Mouse (Mus musculus): ENCODE measurements around the gene Tmub1.

Tmub1 gene

DNA sequence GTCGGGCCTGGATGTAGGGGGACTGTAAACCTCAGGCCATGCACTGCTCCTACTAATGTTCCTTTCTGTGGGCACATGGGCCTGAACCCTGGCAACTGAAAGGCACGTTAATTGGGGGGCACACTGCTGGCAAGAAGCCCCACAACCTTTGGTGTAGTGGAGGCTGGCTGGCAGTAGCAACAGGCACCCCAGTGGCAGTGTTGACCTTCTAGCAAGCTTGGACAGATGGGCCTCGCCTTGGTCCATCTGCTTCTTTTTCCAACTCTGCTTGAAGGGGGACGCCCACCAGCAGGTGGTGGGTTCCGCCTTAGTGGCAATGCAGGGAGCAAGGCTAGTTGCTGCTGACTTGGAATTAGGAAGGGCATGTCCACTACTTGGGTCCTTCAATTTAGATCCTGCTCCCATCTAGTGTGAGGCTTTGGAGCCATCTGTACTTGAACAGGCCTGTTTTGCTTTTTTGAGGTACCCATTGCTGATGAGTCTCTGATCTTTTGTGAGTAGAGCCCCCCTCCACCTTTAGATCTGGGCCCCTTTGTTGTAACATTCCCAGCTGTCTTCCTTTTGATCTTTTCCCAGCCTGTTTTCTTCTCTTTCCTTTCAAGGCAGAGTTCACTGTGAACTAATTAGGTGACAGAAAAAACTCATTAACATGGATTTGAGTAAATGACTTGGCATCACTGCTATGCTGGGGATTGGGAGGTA is 5.8 kb upstream of the Tmub1 start:
- no peak for DNase-seq

DNA sequence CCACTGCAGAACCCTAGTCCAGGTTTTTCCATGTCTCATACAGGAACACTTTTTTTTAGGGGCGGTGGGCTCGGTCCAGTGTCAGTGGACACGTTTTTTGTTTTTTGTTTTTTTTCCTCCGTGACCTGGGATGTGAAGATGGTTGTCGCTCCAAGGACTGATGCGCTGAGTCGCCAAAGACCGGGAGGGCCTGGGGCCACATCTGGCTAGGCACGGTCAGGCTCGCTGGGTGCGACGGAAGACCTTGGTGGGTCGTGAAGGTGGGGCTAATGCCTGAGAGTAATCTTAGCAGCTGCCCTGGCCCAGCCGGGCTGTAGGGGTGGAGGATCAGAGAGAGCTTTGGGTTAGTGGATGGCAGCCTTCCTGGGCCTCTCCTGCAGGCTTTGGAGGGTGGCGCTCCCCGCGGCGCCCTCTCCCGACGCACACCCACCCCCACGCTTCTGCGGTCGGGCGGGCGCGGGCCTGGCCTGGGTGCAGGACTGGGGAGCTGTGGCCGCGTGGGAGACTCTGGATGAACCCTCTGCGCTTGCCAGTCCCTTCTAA is 5.1 kb upstream of the Tmub1 start:
- peak; percentile 36 to 55 for DNase-seq

DNA sequence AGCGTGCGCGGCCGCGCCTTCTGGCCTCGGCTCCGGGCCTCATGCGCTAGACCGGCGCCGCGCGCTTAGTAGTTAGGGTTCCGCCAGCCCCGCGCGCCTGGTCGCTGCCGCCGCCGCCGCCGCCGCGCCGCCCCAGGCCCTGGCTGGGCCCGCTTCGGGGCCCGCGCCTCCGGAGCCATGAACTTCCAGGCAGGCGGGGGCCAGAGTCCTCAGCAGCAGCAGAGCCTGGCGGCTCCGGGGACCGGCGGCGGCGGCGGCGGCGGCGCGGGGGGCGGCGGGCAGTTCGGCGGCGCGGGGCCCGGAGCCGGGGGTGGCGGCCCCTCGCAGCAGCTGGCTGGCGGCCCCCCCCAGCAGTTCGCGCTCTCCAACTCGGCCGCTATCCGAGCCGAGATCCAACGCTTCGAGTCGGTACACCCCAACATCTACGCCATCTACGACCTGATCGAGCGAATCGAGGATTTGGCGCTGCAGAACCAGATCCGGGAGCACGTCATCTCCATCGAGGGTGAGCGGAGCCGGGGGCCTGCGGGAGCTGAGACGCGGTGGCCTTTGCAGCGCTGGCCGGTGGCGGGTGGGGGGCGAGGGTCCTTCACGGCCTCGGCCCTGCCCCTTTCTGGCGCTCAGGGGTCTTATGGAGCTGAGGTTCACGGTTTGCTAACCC is 4.5 kb upstream of the Tmub1 start, which contains the start of gene Agap3:
Gene Agap3, plus strand, starts transcription at position 148 of the 661 bp plus-strand sequence.
- peak; percentile 43 to 59 for DNase-seq

DNA sequence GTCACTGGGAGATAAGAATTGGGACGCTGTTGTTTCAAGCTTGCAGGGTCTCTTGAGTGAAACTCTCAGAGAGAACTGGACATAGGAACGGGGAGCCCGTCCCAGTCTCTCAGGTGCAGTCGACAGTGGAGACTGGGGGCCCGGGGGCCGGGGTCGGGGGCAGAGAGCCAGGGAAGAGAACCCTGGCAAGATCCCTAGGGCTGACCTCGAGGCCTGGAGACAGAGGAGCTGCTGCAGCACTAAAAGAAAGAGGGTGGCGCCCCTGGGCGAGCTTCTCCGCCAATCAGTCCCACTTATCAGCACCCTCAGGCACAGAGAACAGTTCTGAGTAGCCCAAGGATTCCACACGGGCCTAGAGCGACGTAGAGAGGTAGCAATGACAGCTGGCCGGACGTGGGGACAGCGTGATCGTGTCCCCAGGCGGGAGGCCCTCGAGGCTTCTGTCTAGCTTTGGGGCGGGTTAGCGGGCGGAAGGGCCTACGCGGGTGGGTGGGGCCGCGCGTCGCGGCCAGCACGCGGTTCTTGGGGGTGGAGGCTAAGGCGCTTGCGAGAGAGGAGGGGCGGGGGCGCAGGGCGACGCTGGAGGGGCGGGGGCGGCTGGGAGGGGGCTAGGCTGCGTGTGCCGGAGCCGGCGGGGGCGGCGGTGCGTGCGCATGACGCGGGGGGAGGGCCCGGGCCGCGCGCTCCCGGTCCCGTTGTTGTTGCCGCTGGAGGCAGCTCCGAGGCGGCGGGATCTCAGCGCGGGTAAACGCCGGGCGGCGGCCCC is 3.8 kb upstream of the Tmub1 start:
- DNase-seq = peak; percentile 82 to 88

DNA sequence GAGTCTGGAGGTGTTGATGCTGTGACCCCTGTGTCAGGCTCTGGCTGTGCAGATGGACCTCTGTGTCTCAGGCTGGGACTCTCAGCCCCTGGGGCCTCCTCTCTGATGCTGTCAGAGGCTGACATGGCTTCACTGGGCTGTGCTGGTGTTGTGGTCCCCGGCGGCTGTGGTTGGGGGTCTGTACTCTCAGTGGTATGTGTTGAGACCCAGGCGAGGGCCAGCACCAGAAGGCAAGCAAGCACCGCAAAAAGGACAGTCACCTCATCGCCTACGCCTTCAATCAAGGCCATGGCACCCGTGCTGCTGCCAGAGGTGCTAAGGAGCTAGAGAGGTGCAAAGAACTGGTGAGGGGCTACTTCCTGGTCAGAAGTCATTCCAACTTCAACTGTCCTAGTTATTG is 1.0 kb downstream of the Tmub1 start:
- no peak for DNase-seq

DNA sequence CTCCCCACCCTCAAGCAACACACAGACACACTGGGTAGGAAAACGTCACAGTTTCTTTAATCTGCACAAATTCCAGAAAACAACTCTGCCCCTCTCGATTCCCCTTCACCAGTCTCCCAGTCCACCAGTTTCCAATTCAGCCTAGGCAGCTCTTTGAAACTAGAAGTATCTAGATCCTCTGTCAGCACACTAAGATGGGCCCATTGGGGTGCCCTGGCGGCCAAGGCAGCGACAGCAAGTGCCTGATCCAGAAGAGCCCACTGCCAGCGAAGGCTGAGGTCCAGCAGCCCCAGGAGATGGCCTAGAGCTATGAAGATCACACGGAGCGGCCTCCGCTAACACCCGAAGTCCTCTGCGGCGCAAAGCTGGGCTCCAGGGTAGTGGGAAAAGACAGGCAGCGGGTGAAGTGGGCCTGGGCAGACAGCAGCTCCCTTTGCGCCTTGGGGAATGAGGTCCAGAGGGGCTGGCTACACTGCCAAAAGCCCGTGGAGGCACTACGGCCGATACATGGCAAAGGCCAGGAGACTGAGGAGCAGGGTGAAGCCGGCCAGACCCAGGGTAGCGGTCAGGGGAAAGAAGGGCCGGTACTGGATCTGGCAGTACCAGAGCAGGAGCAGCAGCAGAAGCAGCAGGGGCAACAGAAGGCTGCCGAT is 2.1 kb downstream of the Tmub1 start:
- DNase-seq = no peak

DNA sequence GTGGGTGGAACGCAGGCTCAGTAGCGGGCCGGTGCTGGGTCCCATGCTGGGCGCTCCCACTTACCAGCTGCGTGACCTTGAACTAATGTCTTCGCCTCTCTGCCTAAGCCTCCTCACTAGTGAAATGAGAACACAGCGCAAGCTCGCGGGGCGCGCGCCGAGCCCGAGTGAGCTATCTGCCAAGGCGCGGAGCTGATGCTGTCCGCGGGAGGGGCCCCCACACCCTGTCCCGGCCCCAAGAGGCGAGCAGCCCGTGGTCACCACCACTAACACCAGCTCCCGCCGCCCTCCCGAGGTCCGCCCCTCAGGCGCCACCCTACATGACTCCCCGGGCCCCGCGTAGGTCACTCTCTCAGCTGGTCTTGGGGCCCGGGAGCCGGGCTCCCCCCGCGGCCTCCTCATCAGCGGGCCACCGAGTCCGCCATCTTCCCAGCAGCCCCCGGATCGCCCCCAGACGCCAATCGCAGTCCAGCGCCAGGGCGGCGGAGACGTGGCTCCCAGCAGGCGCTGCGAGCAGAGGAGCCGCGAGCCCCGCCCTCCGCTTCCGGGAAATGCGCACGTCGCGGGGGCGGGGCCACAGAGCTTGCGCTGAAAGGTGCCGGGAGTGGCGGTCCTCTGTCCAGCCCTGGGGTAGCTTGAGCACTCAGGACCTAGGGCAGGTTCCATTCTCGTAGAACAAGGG is 2.8 kb downstream of the Tmub1 start, which contains the start of gene Fastk:
Gene Fastk, minus strand, starts transcription at position 542 of the 682 bp plus-strand sequence.
- DNase-seq = peak; percentile 91 to 95

DNA sequence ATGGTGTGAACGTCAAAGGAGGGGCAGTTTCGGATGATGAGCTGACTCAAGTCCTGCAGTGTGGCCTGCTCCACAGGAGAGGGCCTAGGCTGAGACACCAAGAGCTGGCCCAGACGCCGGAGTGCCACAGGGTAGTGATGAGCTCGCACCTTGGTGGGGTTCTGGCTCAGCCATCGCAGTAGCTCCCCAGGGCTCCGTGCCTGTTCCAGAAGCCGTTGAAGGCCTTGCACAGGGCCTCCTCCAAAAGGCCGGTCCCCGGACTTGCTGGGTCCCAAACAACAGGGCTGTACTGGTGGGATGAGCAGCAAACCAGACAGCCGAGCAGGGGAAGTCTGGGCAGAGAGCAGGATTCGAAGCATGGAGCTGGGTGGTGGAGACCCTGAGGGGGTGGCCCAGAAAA is 3.7 kb downstream of the Tmub1 start:
- no peak for DNase-seq

DNA sequence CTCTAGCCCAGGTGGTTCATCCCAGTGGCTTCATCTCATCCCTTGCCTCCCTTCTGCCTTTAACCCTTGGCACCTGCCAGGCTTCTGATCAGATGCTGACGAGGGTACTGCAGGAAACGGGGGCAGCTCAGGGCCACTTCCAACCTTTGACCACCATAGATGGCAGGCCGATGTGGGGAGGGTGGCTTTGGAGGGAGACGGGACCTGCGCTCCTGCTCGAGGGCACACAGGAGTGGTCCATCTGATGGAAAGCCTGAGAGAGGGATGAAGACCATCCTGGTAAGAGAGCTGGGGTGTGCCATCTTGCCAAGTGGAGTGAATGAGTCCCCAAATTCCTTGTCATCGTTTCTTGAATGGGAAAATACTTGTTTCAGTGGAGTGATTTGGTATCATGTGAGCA is 4.5 kb downstream of the Tmub1 start:
- DNase-seq = no peak

DNA sequence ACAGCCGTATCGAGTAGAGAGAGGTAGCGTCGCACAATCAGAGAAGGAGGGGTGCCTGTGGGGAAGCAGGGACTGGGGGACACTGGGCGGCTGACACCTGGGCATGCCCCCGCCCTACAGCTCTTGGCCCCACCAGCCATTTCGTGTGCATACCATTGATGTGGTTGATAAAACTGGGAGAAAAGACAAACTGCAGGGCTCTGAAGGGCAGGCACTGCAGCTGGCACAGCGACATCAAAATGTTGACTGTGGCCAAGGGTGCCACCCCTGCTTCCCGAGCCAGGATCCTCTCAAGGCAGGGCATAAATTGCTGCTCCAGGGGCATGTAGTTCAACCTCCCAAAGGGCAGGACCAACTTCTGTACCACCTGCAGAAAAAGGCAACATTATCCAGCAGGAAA is 5.6 kb downstream of the Tmub1 start:
- DNase-seq = peak in 1 of 2 experiments; percentile 47

DNA sequence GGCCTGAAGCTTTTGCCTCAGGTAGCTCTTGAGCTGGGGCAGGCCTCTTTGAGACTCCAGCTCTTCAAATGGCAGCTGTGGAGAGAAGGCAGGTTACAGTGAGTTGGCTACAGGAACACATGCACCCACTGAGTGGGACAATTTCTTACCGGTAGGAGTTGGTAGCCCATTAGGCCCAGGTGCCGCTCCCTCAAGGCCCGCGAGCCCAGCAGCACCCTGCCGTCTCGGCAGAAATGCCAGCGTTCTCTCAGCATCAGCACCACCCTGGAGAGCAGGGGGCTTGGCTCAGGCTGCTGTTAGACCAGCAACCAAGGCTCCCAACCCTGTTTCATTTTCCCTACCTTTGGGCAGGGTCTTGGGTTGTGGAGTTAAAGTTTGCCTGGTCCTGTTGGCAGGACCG is 6.5 kb downstream of the Tmub1 start:
- DNase-seq = no peak

DNA sequence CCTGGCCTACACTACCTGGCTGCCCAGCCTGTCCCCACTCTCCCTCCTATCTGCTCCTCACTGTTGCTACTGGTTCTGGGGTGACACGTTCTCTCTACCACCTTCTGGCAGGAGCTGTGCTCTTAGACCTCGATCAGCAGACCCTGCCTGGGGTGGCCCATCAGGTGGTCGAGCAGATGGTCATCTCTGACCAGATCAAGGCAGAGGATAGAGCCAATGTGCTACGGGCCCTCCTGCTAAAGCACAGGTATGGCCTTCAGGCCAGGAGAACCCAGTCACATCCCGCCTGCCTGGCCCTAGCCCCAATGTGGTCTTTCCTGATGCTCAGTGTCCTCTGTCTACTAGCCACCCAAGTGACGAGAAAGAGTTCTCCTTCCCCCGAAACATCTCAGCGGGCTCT is 13.7 kb downstream of the Tmub1 start:
- no peak for DNase-seq

DNA sequence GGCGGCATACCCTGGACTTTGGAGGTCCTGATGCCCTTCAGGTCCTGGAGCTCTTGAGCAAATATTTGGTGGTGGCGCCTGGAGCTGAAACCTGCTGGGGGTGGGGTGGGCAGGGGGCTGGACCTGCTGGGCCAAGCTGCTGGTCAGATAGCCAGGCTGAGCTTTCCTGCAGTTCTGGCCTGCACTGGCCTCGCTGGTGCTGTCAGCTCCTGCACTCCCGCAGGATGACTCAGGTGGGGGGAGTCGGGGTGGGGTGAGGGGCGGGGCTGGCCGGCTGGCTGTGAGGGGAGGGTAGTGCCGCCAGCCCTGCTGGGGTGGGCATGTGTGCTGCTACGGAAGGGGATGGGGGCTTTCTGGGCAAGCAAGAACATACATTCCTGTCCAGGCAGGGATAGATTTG is 19.1 kb downstream of the Tmub1 start:
- no peak for DNase-seq

DNA sequence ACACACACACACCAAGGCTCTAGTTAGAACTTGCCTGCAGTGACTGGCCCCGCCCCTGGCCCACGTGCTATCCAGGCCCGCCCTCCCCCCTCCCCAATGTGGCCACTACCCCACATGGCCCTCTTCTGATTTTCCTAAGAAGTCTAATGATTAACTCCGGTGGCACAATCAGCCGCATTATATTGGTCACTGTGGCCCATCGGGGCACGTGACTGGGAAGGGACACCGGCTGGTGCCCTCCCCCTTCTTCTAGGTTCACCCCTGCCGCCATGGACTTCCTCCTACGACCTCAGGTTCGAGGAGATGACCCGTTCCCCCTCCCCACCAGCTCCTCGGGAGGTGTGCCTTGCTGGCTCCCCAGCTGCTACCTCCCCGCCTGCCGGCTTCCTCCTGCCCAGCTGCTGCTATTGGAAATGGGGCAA is 19.7 kb downstream of the Tmub1 start:
- no peak for DNase-seq

DNA sequence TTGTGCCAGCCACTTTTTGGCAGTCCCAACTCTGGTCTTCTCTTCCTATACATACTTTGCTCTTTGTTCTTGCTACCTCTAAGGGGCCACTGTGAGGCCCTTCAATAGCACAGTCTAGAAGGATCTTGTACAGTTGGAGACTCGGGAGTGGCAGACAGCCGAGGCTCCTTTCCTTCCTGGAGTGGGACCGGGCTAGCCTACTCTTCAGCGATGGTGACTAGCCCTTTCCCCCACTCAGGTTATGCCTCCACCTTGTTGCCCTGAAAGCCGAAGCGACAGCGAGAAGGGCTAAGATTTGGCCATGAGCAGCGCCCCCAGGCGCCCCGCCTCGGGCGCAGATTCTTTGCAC is 20.4 kb downstream of the Tmub1 start:
- DNase-seq = no peak

DNA sequence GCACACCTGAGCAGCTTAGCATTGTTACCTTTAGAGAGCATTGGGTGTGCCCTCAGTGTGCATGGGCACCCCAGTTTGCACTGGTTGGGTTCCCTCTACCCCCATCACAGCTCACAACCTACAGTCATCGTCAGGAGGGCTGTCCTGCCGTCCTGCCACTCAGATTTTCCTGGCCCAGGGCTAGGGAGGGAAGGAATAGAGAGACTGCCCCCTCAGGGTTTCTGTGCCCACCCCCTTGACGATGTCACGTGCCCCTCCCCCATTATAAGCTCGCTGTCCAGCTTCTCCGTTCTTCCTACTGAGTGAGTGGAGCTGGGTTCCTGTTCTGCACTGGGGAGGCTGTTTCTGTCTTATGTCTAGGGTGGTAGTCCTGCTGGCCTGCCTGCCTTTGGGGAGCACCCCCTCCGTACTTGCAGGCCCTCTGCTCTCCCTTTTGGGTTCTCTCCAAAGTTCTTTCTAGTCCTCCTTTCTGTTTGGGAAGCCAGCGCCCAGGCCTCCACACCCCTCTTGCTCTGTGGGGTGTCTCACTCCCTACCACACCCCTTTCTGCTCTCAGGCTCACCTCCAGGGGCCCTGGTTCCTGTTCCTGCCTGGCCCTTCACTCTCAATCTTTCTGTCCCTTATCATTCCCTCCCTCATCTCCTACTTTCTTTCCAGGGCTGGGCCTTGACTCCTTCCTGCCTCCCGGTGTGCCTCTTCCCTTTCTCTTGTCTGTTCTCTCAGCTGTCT is 20.9 kb downstream of the Tmub1 start:
- DNase-seq = no peak

DNA sequence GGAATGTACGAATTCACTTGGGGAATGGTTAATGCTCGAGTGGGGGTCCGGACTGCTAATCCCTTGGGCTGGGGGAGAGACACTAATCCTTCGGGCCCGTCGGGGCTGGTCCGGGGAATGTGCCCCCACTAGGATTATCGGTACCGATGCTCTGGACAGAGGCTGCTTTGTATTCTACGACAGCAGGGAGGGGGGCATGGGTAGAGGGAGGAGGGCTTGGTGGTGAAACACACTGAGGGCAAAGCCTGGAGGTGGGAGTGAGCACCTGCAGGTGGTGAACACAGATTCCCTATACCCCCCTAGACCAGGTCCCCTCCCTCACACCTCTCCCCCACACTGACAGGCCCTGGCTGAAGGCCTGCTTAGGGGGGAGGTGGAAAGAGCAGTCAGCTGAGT is 21.6 kb downstream of the Tmub1 start:
- DNase-seq = peak in 1 of 2 experiments; percentile 51

DNA sequence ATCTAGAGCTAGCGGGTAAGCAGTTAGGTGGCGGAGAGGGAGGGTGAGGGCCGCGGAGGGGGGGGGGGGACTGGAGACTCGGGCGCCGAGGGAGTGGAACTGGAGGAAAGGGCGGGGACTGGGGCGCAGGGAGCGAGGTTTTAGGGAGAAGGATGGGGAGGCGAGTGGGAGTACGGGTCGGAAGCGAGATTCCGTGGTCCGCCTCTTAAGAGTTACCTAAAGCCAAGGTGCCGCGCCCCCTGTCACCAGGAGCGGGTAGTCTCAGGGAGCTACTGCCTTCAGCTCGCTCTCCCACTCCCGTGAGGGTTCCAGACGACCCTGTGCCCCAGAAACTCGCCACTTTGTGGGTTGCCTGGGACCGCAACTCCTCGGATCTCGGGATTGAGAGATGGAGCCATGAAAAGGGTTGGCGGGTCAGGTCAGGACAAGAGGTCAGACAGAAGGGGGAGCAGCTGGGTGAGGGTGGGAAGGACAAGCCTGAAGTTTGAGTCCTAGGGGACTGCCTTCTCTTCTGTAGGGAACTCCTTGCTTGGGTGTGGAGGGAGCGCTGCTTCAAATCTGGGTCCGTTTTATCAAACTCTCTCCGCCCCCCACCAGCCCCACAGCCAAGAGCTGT is 22.1 kb downstream of the Tmub1 start:
- DNase-seq = peak; percentile 75 to 79

DNA sequence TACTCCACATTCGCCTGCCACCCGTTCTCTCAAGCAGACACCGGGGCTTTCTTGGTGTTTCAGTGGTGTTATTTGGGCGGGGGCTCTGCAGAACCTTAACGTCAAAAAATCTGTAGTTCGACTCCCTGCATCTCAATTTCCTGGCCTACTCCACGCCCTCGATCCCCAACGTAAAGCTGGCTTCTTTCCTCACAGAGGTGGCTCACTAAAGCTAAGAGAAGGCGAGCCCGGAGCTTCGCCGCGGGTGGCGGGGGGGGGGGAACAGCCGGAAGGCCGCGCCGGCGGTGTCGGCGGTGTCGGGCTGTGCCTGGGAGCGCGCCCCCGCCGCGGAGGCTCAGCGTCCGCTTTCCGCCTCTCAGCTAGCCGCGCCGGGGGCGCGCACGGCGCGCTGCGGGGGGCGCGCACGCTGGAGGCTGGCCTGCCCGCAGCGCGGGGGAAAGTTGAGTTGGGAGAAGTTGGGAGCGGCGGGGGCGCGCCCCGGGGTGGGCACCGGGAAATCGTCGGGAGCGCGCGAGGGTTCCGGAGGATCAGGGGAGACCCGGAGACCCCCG is 22.7 kb downstream of the Tmub1 start:
- DNase-seq = peak; percentile 85 to 90

DNA sequence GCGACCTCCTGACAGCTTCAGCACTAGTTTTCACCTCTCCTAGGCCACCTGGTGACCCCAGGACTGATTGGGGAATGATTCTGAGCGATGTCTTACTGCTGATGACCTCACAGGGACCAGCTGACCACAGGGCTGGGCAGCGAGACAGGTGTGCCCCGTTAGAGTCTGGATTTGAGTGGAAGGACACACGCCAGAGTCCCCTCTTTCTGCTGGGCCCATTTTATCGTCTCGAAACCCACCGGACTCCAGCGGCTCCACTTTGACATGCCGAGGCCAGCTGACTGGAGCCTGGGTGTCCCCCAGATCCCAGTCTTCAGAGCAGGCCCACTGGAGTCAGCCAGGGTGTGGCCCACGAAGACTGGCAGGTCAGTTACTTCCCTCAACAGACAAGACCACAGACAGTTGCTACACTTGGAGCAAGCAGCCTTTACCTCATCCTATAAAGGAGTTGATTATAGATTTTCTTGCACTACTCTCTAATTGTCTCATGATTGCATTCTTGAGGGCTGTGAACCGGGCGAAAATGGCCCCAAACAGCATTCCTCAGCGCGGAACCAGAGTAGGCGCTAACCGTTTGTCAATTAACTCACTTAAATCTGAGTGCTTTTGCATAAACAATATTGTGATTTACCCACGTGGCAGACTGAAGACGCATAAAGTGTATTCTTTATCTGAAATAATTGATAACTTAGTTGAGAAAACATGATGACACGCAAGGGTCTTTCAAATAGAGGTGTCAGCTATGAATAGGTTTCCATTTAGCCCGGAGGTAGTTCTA is 23.5 kb downstream of the Tmub1 start:
- DNase-seq = no peak
